17 mouse cellular contexts compared by ENCODE assay signal in the genomic region with DNA sequence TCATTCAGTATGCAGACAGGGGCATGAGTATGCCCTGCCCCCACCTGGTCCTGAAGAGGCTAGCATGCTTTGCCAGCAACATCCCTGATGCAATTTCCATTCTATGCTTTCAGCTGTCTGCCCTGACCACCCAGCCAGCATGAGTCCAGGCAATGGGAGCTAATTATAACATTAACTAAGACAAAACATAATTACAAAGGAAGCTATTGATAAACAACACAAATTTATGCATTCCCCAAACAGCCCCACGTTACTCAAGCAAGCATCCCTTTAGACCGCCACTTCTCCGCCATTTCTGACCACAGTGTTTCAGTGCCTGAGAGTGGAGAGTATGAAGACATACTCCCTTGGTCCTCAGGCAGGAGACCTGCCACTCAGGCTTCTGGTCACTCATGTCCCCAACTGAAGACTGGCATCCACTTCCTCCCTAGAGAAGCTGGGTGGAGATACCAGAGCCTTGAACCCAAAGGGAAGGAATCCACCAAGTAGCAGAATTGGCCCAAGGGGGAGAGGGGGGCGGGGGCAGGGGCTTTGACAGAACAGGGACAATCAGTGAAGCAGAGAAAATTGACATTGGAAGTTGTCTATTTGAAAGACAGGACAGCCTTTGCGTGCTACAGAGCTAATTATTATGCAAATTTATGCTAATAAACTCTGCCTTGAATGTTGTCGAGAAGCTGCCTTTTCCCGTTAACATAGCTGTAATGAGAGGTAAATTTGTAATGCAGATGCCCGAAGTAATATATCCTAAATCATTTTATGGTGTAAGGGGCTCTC.
A peak's percentile ranks its signal among the peaks of the same experiment; 100 is the strongest.
DNase-seq lines count a peak whose midpoint lies in the region; ATAC-seq lines count a peak whose summit lies in the region.
"Had no signal": no experiment of that assay in that cellular context is flagged by ENCODE, and none has a peak within 500 bp of the region (broad histone marks: within the 10 kb centered on the region; RNA-seq: fewer than 3 reads in every experiment).

No protein-coding gene starts in this region.

- 75% methylated on average over 8 of the region's 8 CpGs for WGBS in forebrain, embryonic 10.5 days
- 55% methylated on average over 8 of the region's 8 CpGs for WGBS in hindbrain, embryonic 11.5 days
- WGBS in midbrain, embryonic 14.5 days: 39% methylated on average over 8 of the region's 8 CpGs

- peak; percentile 18 for DNase-seq in ES-CJ7 (ENCODE audit: low read depth, low spot score)
- DNase-seq in forebrain, embryonic 10.5 days (ENCODE audit: extremely low spot score, low spot score): no peak
- peak; percentile 12 for DNase-seq in hindbrain, embryonic 11.5 days (ENCODE audit: low spot score)
- peak; percentile 55 for DNase-seq in midbrain, embryonic 14.5 days
- DNase-seq in embryo, embryonic 10 days (ENCODE audit: low spot score): no peak
- DNase-seq in layer of hippocampus, postnatal 14 days (ENCODE audit: low spot score in 2 of 2): no peak
- no peak for DNase-seq in gastrocnemius, postnatal 14 days
- DNase-seq: adrenal gland, adult 8-10 months; cerebellum, adult 18-20 months; heart, postnatal 10 days; lung, postnatal 14 days; right cerebral cortex, postnatal 4 days; thymus, adult 2 months had no signal

- peaks cover 20% of the 10 kb centered on the region for H3K4me1 ChIP-seq in forebrain, embryonic 10.5 days
- peaks cover 3% of the 10 kb centered on the region; the same call in 1 of the 2 replicates for H3K4me1 ChIP-seq in hindbrain, embryonic 11.5 days (replicated peaks; ENCODE audit: control insufficient read depth, insufficient read depth, low read length)
- peaks cover 5% of the 10 kb centered on the region for H3K4me1 ChIP-seq in midbrain, embryonic 14.5 days (ENCODE audit: control insufficient read depth, insufficient read depth, low read length)
- H3K4me1 ChIP-seq: embryonic facial prominence, embryonic 15.5 days; limb, embryonic 12.5 days had no signal

- no peak overlapping the region for H3K9ac ChIP-seq in hindbrain, embryonic 11.5 days (ENCODE audit: low read depth, low read length)
- H3K9ac ChIP-seq in midbrain, embryonic 14.5 days (replicated peaks; ENCODE audit: low read length): no peak overlapping the region
- H3K9ac ChIP-seq: embryonic facial prominence, embryonic 15.5 days; limb, embryonic 12.5 days; liver, embryonic 14.5 days had no signal

- H3K4me2 ChIP-seq in hindbrain, embryonic 11.5 days (replicated peaks; ENCODE audit: low read depth, low read length): no peak overlapping the region
- H3K4me2 ChIP-seq in midbrain, embryonic 14.5 days (ENCODE audit: low read length): no peak overlapping the region
- H3K4me2 ChIP-seq: embryonic facial prominence, embryonic 15.5 days; limb, embryonic 12.5 days had no signal

- H3K9me3 ChIP-seq in forebrain, embryonic 10.5 days: no peaks in the 10 kb centered on the region
- H3K9me3 ChIP-seq in hindbrain, embryonic 11.5 days (ENCODE audit: control insufficient read depth, low read length): no peaks in the 10 kb centered on the region
- H3K9me3 ChIP-seq in midbrain, embryonic 14.5 days (ENCODE audit: control insufficient read depth, low read length): no peaks in the 10 kb centered on the region
- H3K9me3 ChIP-seq: embryonic facial prominence, embryonic 15.5 days; limb, embryonic 12.5 days had no signal

- H3K27me3 ChIP-seq in forebrain, embryonic 10.5 days (ENCODE audit: poor library complexity, severe bottlenecking): no peaks in the 10 kb centered on the region
- no peaks in the 10 kb centered on the region for H3K27me3 ChIP-seq in hindbrain, embryonic 11.5 days (ENCODE audit: control insufficient read depth, insufficient read depth, low read length)
- H3K27me3 ChIP-seq in midbrain, embryonic 14.5 days (ENCODE audit: control insufficient read depth, insufficient read depth, low read length): no peaks in the 10 kb centered on the region
- H3K27me3 ChIP-seq: embryonic facial prominence, embryonic 15.5 days had no signal

- peak overlapping the region; percentile 78 for H3K27ac ChIP-seq in forebrain, embryonic 10.5 days
- no peak overlapping the region for H3K27ac ChIP-seq in hindbrain, embryonic 11.5 days (ENCODE audit: low read depth, low read length)
- peak overlapping the region; percentile 63; the same call in 1 of the 2 replicates for H3K27ac ChIP-seq in midbrain, embryonic 14.5 days (replicated peaks; ENCODE audit: low read depth, low read length)
- H3K27ac ChIP-seq: embryonic facial prominence, embryonic 15.5 days; limb, embryonic 12.5 days; liver, embryonic 14.5 days had no signal

- intact Hi-C loops in gastrocnemius, postnatal 14 days (cut with DNase I; ENCODE audit: low total_unique reads): no loop called here

- ATAC-seq in hindbrain, embryonic 11.5 days (ENCODE audit: low FRiP score): peak; percentile 78
- ATAC-seq in midbrain, embryonic 14.5 days (ENCODE audit: low FRiP score, low TSS enrichment): peak; percentile 37
- no peak for ATAC-seq in megakaryocyte progenitor cell, adult 5-6 weeks (replicated peaks; ENCODE audit: poor library complexity)

- H3K4me3 ChIP-seq in forebrain, embryonic 10.5 days: no peak overlapping the region
- no peak overlapping the region for H3K4me3 ChIP-seq in hindbrain, embryonic 11.5 days (ENCODE audit: low read depth, low read length)
- H3K4me3 ChIP-seq in midbrain, embryonic 14.5 days (replicated peaks; ENCODE audit: low read depth, low read length): no peak overlapping the region
- H3K4me3 ChIP-seq: embryonic facial prominence, embryonic 15.5 days; limb, embryonic 12.5 days had no signal

- no peaks in the 10 kb centered on the region for H3K36me3 ChIP-seq in forebrain, embryonic 10.5 days (replicated peaks)
- H3K36me3 ChIP-seq in hindbrain, embryonic 11.5 days (ENCODE audit: control insufficient read depth, insufficient read depth, low read length): no peaks in the 10 kb centered on the region
- H3K36me3 ChIP-seq in midbrain, embryonic 14.5 days (ENCODE audit: control insufficient read depth, insufficient read depth, low read length): no peaks in the 10 kb centered on the region
- H3K36me3 ChIP-seq: embryonic facial prominence, embryonic 15.5 days; limb, embryonic 12.5 days had no signal

Comparison
In these comparisons a context has a peak if more than half of its experiments do, and no peak if none do; other contexts are left out.
1. DNase-seq: peak in ES-CJ7 (single experiment), hindbrain, embryonic 11.5 days (single experiment) and midbrain, embryonic 14.5 days (single experiment); none in forebrain, embryonic 10.5 days (single experiment), embryo, embryonic 10 days (single experiment), layer of hippocampus, postnatal 14 days (0 of 2) and gastrocnemius, postnatal 14 days (single experiment).